Mouse (Mus musculus) splenic B cell, adult 2 months (primary cell): ENCODE measurements around the gene Hoxa1.

Experiments
- DNase-seq: peaks from one replicate; pipeline ENCODE4 v3.0.0-alpha.2; 2011; ENCODE audit warnings: low read depth, low spot score
- H3K27me3 ChIP-seq: 2 replicates; pipeline ENCODE4 v1.6.1; 2012; ENCODE audit warnings: mild to moderate bottlenecking, low read length, moderate library complexity, mixed read lengths; ENCODE audit not compliant: control insufficient read depth, poor library complexity, insufficient read depth, severe bottlenecking
- H3K36me3 ChIP-seq: 2 replicates; pipeline ENCODE4 v1.6.1; 2012; ENCODE audit warnings: mild to moderate bottlenecking, low read length, moderate library complexity, mixed read lengths; ENCODE audit not compliant: control insufficient read depth, poor library complexity, insufficient read depth, severe bottlenecking

The Hoxa1 gene

GRCm38 (mm10) chr6:52160511-52161335 is 2.6 kb upstream of the Hoxa1 start:
- DNase-seq = no peak
- no peaks in the 10 kb centered on the region for H3K36me3 ChIP-seq
- H3K27me3 ChIP-seq = peaks cover 9% of the 10 kb centered on the region

GRCm38 (mm10) chr6:52159979-52160378 is 1.9 kb upstream of the Hoxa1 start:
- no peaks in the 10 kb centered on the region for H3K36me3 ChIP-seq
- peak; percentile 11 for DNase-seq
- H3K27me3 ChIP-seq = peaks cover 9% of the 10 kb centered on the region

- Histone ChIP-seq H3K27me3 (peaks cover 9% of the 10 kb centered on the region), H3K36me3 (no peaks in the 10 kb centered on the region)
- DNase-seq = no peak
These were observed 1.1 kb upstream of the Hoxa1 start for GRCm38 (mm10) chr6:52159164-52159761.

- Histone ChIP-seq H3K27me3 (peaks cover 9% of the 10 kb centered on the region), H3K36me3 (no peaks in the 10 kb centered on the region)
- no peak for DNase-seq
These were observed 446 bp downstream of the Hoxa1 start for GRCm38 (mm10) chr6:52157466-52158275.

- Histone ChIP-seq H3K27me3 (peaks cover 9% of the 10 kb centered on the region), H3K36me3 (no peaks in the 10 kb centered on the region)
- DNase-seq = no peak
These were observed 1.4 kb downstream of the Hoxa1 start for GRCm38 (mm10) chr6:52156551-52157200.

GRCm38 (mm10) chr6:52155471-52155870 is 2.6 kb downstream of the Hoxa1 start:
- Histone ChIP-seq H3K36me3 (no peaks in the 10 kb centered on the region), H3K27me3 (peaks cover 7% of the 10 kb centered on the region; the same call in 1 of the 2 replicates)
- DNase-seq = no peak

GRCm38 (mm10) chr6:52154044-52154443 is 4.1 kb downstream of the Hoxa1 start:
- DNase-seq = no peak
- H3K36me3 ChIP-seq = no peaks in the 10 kb centered on the region
- peaks cover 3% of the 10 kb centered on the region; the same call in 1 of the 2 replicates for H3K27me3 ChIP-seq

- no peak for DNase-seq
These were observed 4.8 kb downstream of the Hoxa1 start for GRCm38 (mm10) chr6:52153270-52153669.

GRCm38 (mm10) chr6:52152226-52153193 is 5.6 kb downstream of the Hoxa1 start:
- no peak for DNase-seq
- peaks cover 1% of the 10 kb centered on the region; the same call in 1 of the 2 replicates for H3K27me3 ChIP-seq
- no peaks in the 10 kb centered on the region for H3K36me3 ChIP-seq

More at GRCm38 (mm10) chr6:52153270-52153669, 4.8 kb downstream of the Hoxa1 start:
- Histone ChIP-seq H3K36me3 (no peaks in the 10 kb centered on the region), H3K27me3 (peaks cover 3% of the 10 kb centered on the region; the same call in 1 of the 2 replicates)

GRCm38 (mm10) chr6:52151571-52151970 is 6.5 kb downstream of the Hoxa1 start:
- DNase-seq = no peak
- H3K27me3 ChIP-seq = peaks cover 1% of the 10 kb centered on the region; the same call in 1 of the 2 replicates
- no peaks in the 10 kb centered on the region for H3K36me3 ChIP-seq

- DNase-seq = no peak
- peaks cover 1% of the 10 kb centered on the region; the same call in 1 of the 2 replicates for H3K27me3 ChIP-seq
- H3K36me3 ChIP-seq = no peaks in the 10 kb centered on the region
These were observed 7.6 kb downstream of the Hoxa1 start for GRCm38 (mm10) chr6:52150401-52150966.

GRCm38 (mm10) chr6:52139115-52139514 is 19.0 kb downstream of the Hoxa1 start:
- DNase-seq = no peak
- H3K36me3 ChIP-seq = no peaks in the 10 kb centered on the region
- no peaks in the 10 kb centered on the region for H3K27me3 ChIP-seq

- Histone ChIP-seq H3K27me3 (no peaks in the 10 kb centered on the region), H3K36me3 (no peaks in the 10 kb centered on the region)
- no peak for DNase-seq
These were observed 19.5 kb downstream of the Hoxa1 start for GRCm38 (mm10) chr6:52138576-52138975.
